Mouse (Mus musculus): ENCODE data around the gene Gm11214.

Gm11214 gene

GRCm38 (mm10) chr4:63661426-63661825 lies 1.8 kb downstream of the Gm11214 start:
- DNase-seq (ENCODE audit: low spot score in 2 of 2): no peak

GRCm38 (mm10) chr4:63659775-63660174 lies 3.4 kb downstream of the Gm11214 start:
- no peak for DNase-seq (ENCODE audit: low spot score in 2 of 2)

GRCm38 (mm10) chr4:63659086-63659485 lies 4.1 kb downstream of the Gm11214 start:
- DNase-seq (ENCODE audit: low spot score in 2 of 2): no peak

GRCm38 (mm10) chr4:63654381-63654780 lies 8.8 kb downstream of the Gm11214 start:
- DNase-seq (ENCODE audit: low spot score in 2 of 2): no peak

- DNase-seq (ENCODE audit: low spot score in 2 of 2): no peak
Measured at GRCm38 (mm10) chr4:63643956-63644726, 19.0 kb downstream of the Gm11214 start.

GRCm38 (mm10) chr4:63639842-63640241 lies 23.3 kb downstream of the Gm11214 start:
- DNase-seq (ENCODE audit: low spot score in 2 of 2): no peak

GRCm38 (mm10) chr4:63638603-63639002 lies 24.6 kb downstream of the Gm11214 start:
- no peak for DNase-seq (ENCODE audit: low spot score in 2 of 2)

GRCm38 (mm10) chr4:63633181-63633580 lies 30.0 kb downstream of the Gm11214 start:
- no peak for DNase-seq (ENCODE audit: low spot score in 2 of 2)

GRCm38 (mm10) chr4:63627111-63627510 lies 36.1 kb downstream of the Gm11214 start:
- no peak for DNase-seq (ENCODE audit: low spot score in 2 of 2)

GRCm38 (mm10) chr4:63625563-63626080 lies 37.6 kb downstream of the Gm11214 start:
- no peak for DNase-seq (ENCODE audit: low spot score in 2 of 2)

GRCm38 (mm10) chr4:63622378-63622835 lies 40.8 kb downstream of the Gm11214 start, which contains the start of gene Tex48:
Gene Tex48 (minus strand): TSS chr4:63622428.
- no peak for DNase-seq (ENCODE audit: low spot score in 2 of 2)

- DNase-seq (ENCODE audit: low spot score in 2 of 2): no peak
Measured at GRCm38 (mm10) chr4:63621861-63622260, 41.3 kb downstream of the Gm11214 start.
